Mouse (Mus musculus) neural tube, embryonic 11.5 days (tissue): Measurements from ENCODE around the gene Ptov1. TPM values are rescaled to one million over a fixed set of nuclear protein-coding genes. Genes with fewer than 3 reads are reported as not detected.
A peak's percentile ranks its signal among the peaks of the same experiment; 100 is the strongest.

Source experiments
- ATAC-seq: fragments of 200-750 bp; cut with Nextera tagmentation; 2 replicates; pipeline ENCODE4 v1.8.0; 2017; ENCODE audit warnings: moderate number of reproducible peaks, mild to moderate bottlenecking, moderate TSS enrichment, moderate library complexity; ENCODE audit not compliant: insufficient read depth, low FRiP score, low TSS enrichment
- DNase-seq: peaks from one replicate; pipeline ENCODE4 v3.0.0-alpha.2; 2015; ENCODE audit warnings: low spot score
- H3K27ac ChIP-seq: fragments of 300-500 bp; sonication (generic); 2 replicates; pipeline ENCODE4 v1.5.1; 2014; ENCODE audit warnings: low read depth, mild to moderate bottlenecking, low read length
- H3K27me3 ChIP-seq: fragments of 300-500 bp; sonication (generic); 2 replicates; pipeline ENCODE4 v1.6.1; 2014; ENCODE audit warnings: mild to moderate bottlenecking, low read length, mixed read lengths; ENCODE audit not compliant: control insufficient read depth, insufficient read depth
- H3K36me3 ChIP-seq: fragments of 300-500 bp; sonication (generic); 2 replicates; pipeline ENCODE4 v1.6.1; 2014; ENCODE audit warnings: mild to moderate bottlenecking, low read length, moderate library complexity, mixed read lengths; ENCODE audit not compliant: control insufficient read depth, insufficient read depth
- H3K4me1 ChIP-seq: fragments of 300-500 bp; sonication (generic); 2 replicates; pipeline ENCODE4 v1.6.1; 2014; ENCODE audit warnings: low read length, mixed read lengths; ENCODE audit not compliant: control insufficient read depth, insufficient read depth
- H3K4me2 ChIP-seq: fragments of 300-500 bp; sonication (generic); 2 replicates; pipeline ENCODE4 v1.6.1; 2014; ENCODE audit warnings: low read depth, mild to moderate bottlenecking, moderate library complexity
- H3K4me3 ChIP-seq: fragments of 300-500 bp; sonication (generic); 2 replicates; pipeline ENCODE4 v1.5.1; 2014; ENCODE audit warnings: low read depth, low read length
- H3K9ac ChIP-seq: fragments of 300-500 bp; sonication (generic); 2 replicates; pipeline ENCODE4 v1.6.1; 2014; ENCODE audit warnings: mild to moderate bottlenecking, low read length
- H3K9me3 ChIP-seq: fragments of 300-500 bp; sonication (generic); 2 replicates; pipeline ENCODE4 v1.6.1; 2016; ENCODE audit warnings: low read length; ENCODE audit not compliant: control insufficient read depth
- WGBS: fragments of 180-500 bp; shearing (Covaris S2); extraction: QIAGEN DNeasy Blood & Tissue Kit; methylation state at CpG from one replicate; pipeline ENCODE4 v1.1.7; 2014; 5-methylcytosine and 5-hydroxymethylcytosine counted together
- polyA plus RNA-seq: library from polyadenylated mRNA; unstranded; fragments of >200 nt; fragmentation: Nextera tagmentation; extraction: Ambion mirVana; gene quantifications from 2 replicates; pipeline ENCODE4 v1.2.1, GENCODE M21; 2014

Ptov1 gene
- polyA plus RNA-seq, 1 experiment from 2014 or later = 419 TPM

GRCm38 (mm10) chr7:44821666-44822448 lies 47.7 kb downstream of the Ptov1 start:
- H3K4me1 ChIP-seq = peaks cover 20% of the 10 kb centered on the region
- no peak overlapping the region for H3K27ac ChIP-seq
- H3K4me2 ChIP-seq = no peak overlapping the region
- no peaks in the 10 kb centered on the region for H3K27me3 ChIP-seq
- no peak for ATAC-seq
- no peak for DNase-seq
- H3K9me3 ChIP-seq = no peaks in the 10 kb centered on the region
- H3K4me3 ChIP-seq = no peak overlapping the region
- 86% methylated on average over 7 of the region's 7 CpGs for WGBS
- no peak overlapping the region for H3K9ac ChIP-seq
- H3K36me3 ChIP-seq = no peaks in the 10 kb centered on the region; the same call in 1 of the 2 replicates

- Histone ChIP-seq H3K4me3 (no peak overlapping the region), H3K36me3 (no peaks in the 10 kb centered on the region; the same call in 1 of the 2 replicates), H3K9me3 (no peaks in the 10 kb centered on the region), H3K27ac (no peak overlapping the region), H3K4me2 (no peak overlapping the region), H3K4me1 (peaks cover 20% of the 10 kb centered on the region), H3K9ac (no peak overlapping the region), H3K27me3 (no peaks in the 10 kb centered on the region)
- DNase-seq (no peak), ATAC-seq (no peak)
- WGBS = 95% methylated on average over 3 of the region's 3 CpGs
These were observed 49.1 kb downstream of the Ptov1 start for GRCm38 (mm10) chr7:44820525-44820924.

- Histone ChIP-seq H3K4me1 (peaks cover 23% of the 10 kb centered on the region), H3K9ac (no peak overlapping the region), H3K27ac (no peak overlapping the region), H3K36me3 (no peaks in the 10 kb centered on the region), H3K9me3 (no peaks in the 10 kb centered on the region), H3K4me2 (no peak overlapping the region), H3K4me3 (no peak overlapping the region), H3K27me3 (no peaks in the 10 kb centered on the region)
- DNase-seq = no peak
- 74% methylated on average over 5 of the region's 5 CpGs for WGBS
- no peak for ATAC-seq
These were observed 49.7 kb downstream of the Ptov1 start for GRCm38 (mm10) chr7:44819863-44820262.

- 100% methylated on average over 2 of the region's 2 CpGs for WGBS
- Histone ChIP-seq H3K9me3 (no peaks in the 10 kb centered on the region), H3K27ac (no peak overlapping the region), H3K36me3 (no peaks in the 10 kb centered on the region), H3K27me3 (no peaks in the 10 kb centered on the region), H3K4me2 (peak overlapping the region; percentile 89; the same call in 1 of the 2 replicates), H3K9ac (no peak overlapping the region), H3K4me3 (no peak overlapping the region), H3K4me1 (peaks cover 25% of the 10 kb centered on the region)
- no peak for DNase-seq
- ATAC-seq = no peak
These were observed 50.2 kb downstream of the Ptov1 start for GRCm38 (mm10) chr7:44819391-44819790.

- 0 out of 2 replicates have a peak overlapping the region, but pooled peaks have one; percentile 4 for H3K4me3 ChIP-seq
- peaks cover 23% of the 10 kb centered on the region for H3K4me1 ChIP-seq
- peak overlapping the region; percentile 89 for H3K4me2 ChIP-seq
- no peak for DNase-seq
- no peaks in the 10 kb centered on the region for H3K27me3 ChIP-seq
- H3K27ac ChIP-seq = no peak overlapping the region
- no peak for ATAC-seq
- peak overlapping the region; percentile 30; the same call in 1 of the 2 replicates for H3K9ac ChIP-seq
- H3K36me3 ChIP-seq = no peaks in the 10 kb centered on the region
- WGBS = 52% methylated on average over 6 of the region's 6 CpGs
- no peaks in the 10 kb centered on the region for H3K9me3 ChIP-seq
These were observed 50.8 kb downstream of the Ptov1 start for GRCm38 (mm10) chr7:44818751-44819235.

- ATAC-seq (no peak), DNase-seq (no peak)
- Histone ChIP-seq H3K9me3 (no peaks in the 10 kb centered on the region), H3K9ac (no peak overlapping the region), H3K27ac (no peak overlapping the region), H3K36me3 (no peaks in the 10 kb centered on the region), H3K4me2 (peak overlapping the region; percentile 89), H3K4me1 (peaks cover 22% of the 10 kb centered on the region), H3K27me3 (no peaks in the 10 kb centered on the region), H3K4me3 (peak overlapping the region; percentile 85)
- 59% methylated on average over 2 of the region's 2 CpGs for WGBS
These were observed 51.4 kb downstream of the Ptov1 start for GRCm38 (mm10) chr7:44818164-44818563.

- Histone ChIP-seq H3K27me3 (no peaks in the 10 kb centered on the region), H3K36me3 (no peaks in the 10 kb centered on the region), H3K9me3 (no peaks in the 10 kb centered on the region), H3K4me3 (peak overlapping the region; percentile 85), H3K4me2 (peak overlapping the region; percentile 89), H3K27ac (no peak overlapping the region), H3K9ac (peak overlapping the region; percentile 96), H3K4me1 (peaks cover 22% of the 10 kb centered on the region)
- 31% methylated on average over 3 of the region's 3 CpGs for WGBS
- ATAC-seq = no peak
- no peak for DNase-seq
These were observed 52.1 kb downstream of the Ptov1 start for GRCm38 (mm10) chr7:44817441-44817840.

GRCm38 (mm10) chr7:44816470-44817021 lies 53.0 kb downstream of the Ptov1 start, which contains the start of gene Atf5:
Gene Atf5, minus strand, starts transcription at chr7:44816658.
- Histone ChIP-seq H3K4me1 (peaks cover 22% of the 10 kb centered on the region), H3K9me3 (no peaks in the 10 kb centered on the region), H3K27me3 (no peaks in the 10 kb centered on the region), H3K36me3 (0 out of 2 replicates have a peak, but pooled peaks cover 3% of the 10 kb centered on the region), H3K4me2 (peak within 1 kb of the TSS; percentile 89), H3K27ac (peak within 1 kb of the TSS; percentile 95), H3K9ac (peak within 1 kb of the TSS; percentile 96), H3K4me3 (peak within 1 kb of the TSS; percentile 85)
- ATAC-seq (peak; percentile 42), DNase-seq (peak; percentile 77)
- under 1% methylated on average over 48 of the region's 57 CpGs for WGBS
